Mouse (Mus musculus) forebrain, embryonic 15.5 days (tissue): Measurements from ENCODE around the gene Rbm28. TPM values are rescaled to one million over a fixed set of nuclear protein-coding genes. Genes with fewer than 3 reads are reported as not detected.

Experiments
- ATAC-seq: fragments of 200-750 bp; cut with Nextera tagmentation; replicated peaks from 2 replicates; pipeline ENCODE4 v1.8.0; 2017; ENCODE audit warnings: mild to moderate bottlenecking, moderate TSS enrichment, moderate library complexity
- H3K27ac ChIP-seq: fragments of 300-500 bp; sonication (generic); replicated peaks from 2 replicates; pipeline ENCODE4 v1.5.1; 2015; ENCODE audit warnings: mild to moderate bottlenecking, inconsistent platforms
- H3K27me3 ChIP-seq: fragments of 300-500 bp; sonication (generic); 2 replicates; pipeline ENCODE4 v1.6.1; 2015; ENCODE audit warnings: inconsistent platforms
- H3K36me3 ChIP-seq: fragments of 300-500 bp; sonication (generic); 2 replicates; pipeline ENCODE4 v1.6.1; 2015; ENCODE audit warnings: mild to moderate bottlenecking, inconsistent platforms
- H3K4me1 ChIP-seq: fragments of 300-500 bp; sonication (generic); 2 replicates; pipeline ENCODE4 v1.6.1; 2015; ENCODE audit warnings: inconsistent platforms
- H3K4me2 ChIP-seq: fragments of 300-500 bp; sonication (generic); replicated peaks from 2 replicates; pipeline ENCODE4 v1.6.1; 2015; ENCODE audit warnings: mild to moderate bottlenecking, inconsistent platforms
- H3K4me3 ChIP-seq: fragments of 300-500 bp; sonication (generic); 2 replicates; pipeline ENCODE4 v1.5.1; 2015; ENCODE audit warnings: mild to moderate bottlenecking, inconsistent platforms
- H3K9ac ChIP-seq: fragments of 300-500 bp; sonication (generic); replicated peaks from 2 replicates; pipeline ENCODE4 v1.6.1; 2015; ENCODE audit warnings: mild to moderate bottlenecking, inconsistent platforms
- H3K9me3 ChIP-seq: fragments of 300-500 bp; sonication (generic); 2 replicates; pipeline ENCODE4 v1.6.1; 2016; ENCODE audit warnings: inconsistent platforms
- WGBS: fragments of 180-500 bp; shearing (Covaris S2); methylation state at CpG from one replicate; pipeline ENCODE4 v1.1.7; 2015; ENCODE audit warnings: mixed read lengths; 5-methylcytosine and 5-hydroxymethylcytosine counted together
- polyA plus RNA-seq: library from polyadenylated mRNA; unstranded; fragments of >200 nt; fragmentation: Nextera tagmentation; extraction: Ambion mirVana; gene quantifications from 2 replicates; pipeline ENCODE4 v1.2.1, GENCODE M21; 2015

Gene Rbm28
- polyA plus RNA-seq, 1 experiment from 2014 or later: 41.6 TPM

DNA sequence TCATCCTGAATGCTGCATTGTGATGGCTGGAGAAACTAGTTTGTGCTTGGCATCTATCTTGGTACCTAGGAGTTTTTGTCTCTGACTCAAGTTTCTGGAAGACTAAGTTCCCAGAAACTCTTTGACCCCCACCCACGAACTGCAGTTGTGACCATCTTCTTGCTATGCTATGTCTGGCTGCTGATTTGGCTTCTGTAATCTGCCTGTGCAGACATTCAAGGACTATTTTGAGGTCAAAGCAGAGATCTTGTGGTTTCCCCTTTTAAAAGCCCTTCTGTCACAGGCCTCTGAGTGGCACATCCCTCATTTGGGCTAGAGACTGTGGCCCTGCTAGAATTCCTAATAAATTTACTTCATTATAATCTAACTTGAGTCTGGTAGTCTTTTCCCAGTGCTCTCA lies 23.1 kb upstream of the Rbm28 start:
- WGBS: 79% methylated on average over 1 of the region's 1 CpGs
- Histone ChIP-seq H3K27ac (no peak overlapping the region), H3K4me2 (no peak overlapping the region), H3K4me3 (no peak overlapping the region), H3K27me3 (no peaks in the 10 kb centered on the region), H3K4me1 (no peaks in the 10 kb centered on the region), H3K9me3 (no peaks in the 10 kb centered on the region), H3K36me3 (no peaks in the 10 kb centered on the region), H3K9ac (no peak overlapping the region)
- ATAC-seq: no peak

DNA sequence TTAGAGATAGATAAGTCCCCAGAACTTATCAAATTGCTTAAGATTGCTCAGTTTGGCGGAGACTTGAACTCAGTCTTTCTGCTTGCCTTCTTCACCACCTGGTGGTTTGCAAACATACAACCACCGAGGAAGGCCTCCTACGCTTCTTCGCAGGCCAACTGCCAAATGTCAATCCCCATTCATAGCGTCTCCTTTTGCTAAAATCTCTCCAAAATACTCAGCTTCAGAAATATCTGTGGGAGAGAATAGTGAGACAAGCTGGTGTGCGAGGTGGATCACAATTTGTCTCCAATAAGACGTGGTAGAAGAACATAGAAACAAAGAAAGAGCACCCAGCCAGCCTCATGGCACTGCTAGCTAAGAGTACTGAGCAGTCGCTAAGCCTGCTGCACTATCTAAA lies 15.0 kb upstream of the Rbm28 start:
- H3K4me1 ChIP-seq: peaks cover 9% of the 10 kb centered on the region; the same call in 1 of the 2 replicates
- peaks cover 19% of the 10 kb centered on the region for H3K27me3 ChIP-seq
- peak overlapping the region; percentile 87; the same call in 1 of the 2 replicates for H3K27ac ChIP-seq
- H3K9me3 ChIP-seq: no peaks in the 10 kb centered on the region
- H3K9ac ChIP-seq: peak overlapping the region; percentile 73
- no peaks in the 10 kb centered on the region for H3K36me3 ChIP-seq
- H3K4me3 ChIP-seq: peak overlapping the region; percentile 63
- WGBS: 45% methylated on average over 8 of the region's 8 CpGs
- ATAC-seq: no peak
- H3K4me2 ChIP-seq: peak overlapping the region; percentile 88

DNA sequence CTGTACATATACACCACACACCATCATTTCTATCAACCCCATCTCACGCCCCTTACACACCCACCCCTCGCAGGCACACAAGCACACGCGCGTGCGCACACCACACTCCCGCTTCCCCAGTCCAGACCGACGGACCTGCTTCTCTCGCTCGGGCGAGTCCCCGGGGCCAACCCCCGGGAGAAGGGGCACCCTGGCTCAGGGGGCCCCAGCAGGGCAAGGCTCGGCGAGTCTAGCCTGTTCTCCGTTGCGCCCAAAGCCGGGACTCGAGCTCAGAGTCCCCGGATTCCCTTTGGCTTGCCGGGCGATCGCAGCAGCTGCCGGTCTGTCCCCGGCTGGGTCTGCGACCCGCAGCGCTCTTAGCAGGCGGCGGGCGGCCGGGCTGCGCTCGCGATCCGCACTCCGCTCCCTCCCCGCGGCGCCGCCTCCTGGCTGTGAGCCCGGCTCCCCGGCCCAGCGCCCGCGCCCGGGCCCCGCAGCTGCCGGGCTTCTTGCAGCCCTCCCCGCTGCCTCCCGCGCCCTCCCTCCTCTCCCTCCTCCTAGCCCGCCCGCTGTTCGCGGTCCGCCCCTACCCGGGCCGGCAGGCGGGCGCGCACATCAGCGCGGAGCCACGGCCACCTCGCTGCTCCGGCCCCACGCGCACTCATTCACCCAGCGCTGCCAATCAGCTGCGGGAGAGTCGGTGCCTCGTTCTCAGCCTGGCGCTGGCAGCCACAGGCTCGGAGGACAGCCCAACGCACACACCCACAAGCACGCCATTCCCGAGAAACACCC lies 14.3 kb upstream of the Rbm28 start, which contains the start of gene Prrt4:
Gene Prrt4 (minus strand): TSS at position 697 of the 771 bp plus-strand sequence.
- Histone ChIP-seq H3K36me3 (no peaks in the 10 kb centered on the region), H3K9me3 (no peaks in the 10 kb centered on the region), H3K27me3 (peaks cover 25% of the 10 kb centered on the region), H3K4me1 (peaks cover 9% of the 10 kb centered on the region; the same call in 1 of the 2 replicates), H3K27ac (peak within 1 kb of the TSS; percentile 87), H3K4me2 (peak within 1 kb of the TSS; percentile 88), H3K9ac (peak within 1 kb of the TSS; percentile 73), H3K4me3 (peak within 1 kb of the TSS; percentile 63)
- under 1% methylated on average over 64 of the region's 79 CpGs for WGBS
- peak; percentile 88 for ATAC-seq

DNA sequence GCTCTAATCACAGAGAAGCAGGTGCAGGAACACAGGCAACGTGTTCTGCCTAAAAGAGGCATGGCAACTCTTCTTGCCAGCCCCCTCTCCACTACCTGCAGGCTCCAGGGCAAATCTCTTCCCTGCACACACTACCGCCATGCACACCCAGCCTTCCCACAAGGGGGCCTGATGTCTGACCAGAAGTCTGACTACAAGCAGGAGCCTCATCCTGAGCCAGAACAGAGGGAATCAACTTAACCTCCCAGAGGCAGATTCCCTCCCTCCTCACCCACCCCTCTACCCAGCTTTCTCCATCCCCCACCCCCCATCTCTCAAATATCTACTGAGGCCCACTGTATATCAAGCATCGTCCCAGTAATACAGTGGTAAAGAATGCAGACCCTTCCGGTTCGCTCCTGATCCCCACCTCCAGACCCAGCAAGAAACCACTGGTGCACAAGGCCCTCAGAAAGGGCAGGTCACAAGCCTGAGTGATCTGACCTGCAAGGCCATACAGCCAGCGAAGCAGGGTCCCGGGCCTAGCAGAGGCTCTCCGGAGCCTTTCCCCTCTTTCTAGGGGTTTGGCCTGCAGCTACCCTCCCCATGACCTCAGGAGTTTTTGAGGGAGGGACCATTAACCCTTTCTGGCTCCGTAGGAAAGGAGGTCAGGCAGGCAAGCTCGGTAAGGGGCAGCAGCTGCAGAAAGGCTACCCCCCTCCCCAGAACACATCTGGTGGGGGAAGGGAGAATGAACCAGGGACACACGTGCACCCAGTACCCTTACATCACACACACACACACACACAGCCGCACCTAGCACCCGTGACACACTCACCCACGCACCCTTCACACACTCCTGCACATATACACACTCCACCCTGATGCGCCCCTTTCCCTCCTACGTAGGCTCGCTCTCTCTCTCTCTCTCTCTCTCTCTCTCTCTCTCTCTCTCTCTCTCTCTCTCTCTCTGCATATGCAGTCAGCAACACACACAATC lies 13.4 kb upstream of the Rbm28 start:
- WGBS: 18% methylated on average over 16 of the region's 17 CpGs
- Histone ChIP-seq H3K27ac (peak overlapping the region; percentile 87), H3K4me3 (peak overlapping the region; percentile 63), H3K9ac (peak overlapping the region; percentile 20; the same call in 1 of the 2 replicates), H3K36me3 (no peaks in the 10 kb centered on the region), H3K27me3 (peaks cover 31% of the 10 kb centered on the region), H3K9me3 (no peaks in the 10 kb centered on the region), H3K4me2 (peak overlapping the region; percentile 88), H3K4me1 (peaks cover 9% of the 10 kb centered on the region; the same call in 1 of the 2 replicates)
- ATAC-seq: peak; percentile 77

DNA sequence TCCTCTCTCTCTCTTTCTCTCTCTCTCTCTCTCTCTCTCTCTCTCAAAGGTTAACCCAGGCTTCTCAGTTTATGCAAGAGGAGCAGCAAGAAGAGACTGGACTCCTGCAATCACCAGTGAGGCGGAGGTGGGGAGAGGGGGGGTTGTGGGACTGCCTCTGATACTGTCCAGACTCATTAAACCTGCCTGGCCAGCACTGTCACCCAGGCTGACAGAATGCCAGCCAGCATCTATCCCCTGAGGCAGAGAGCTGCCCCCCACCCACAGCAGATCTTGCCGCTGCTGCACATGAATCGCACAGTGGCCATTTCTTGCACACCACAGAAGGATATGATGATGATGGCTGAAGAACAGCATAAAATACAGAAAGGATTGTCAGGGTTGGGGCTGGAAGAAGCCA lies 10.3 kb upstream of the Rbm28 start:
- WGBS: 84% methylated on average over 3 of the region's 3 CpGs
- ATAC-seq: no peak
- H3K27me3 ChIP-seq: peaks cover 41% of the 10 kb centered on the region

DNA sequence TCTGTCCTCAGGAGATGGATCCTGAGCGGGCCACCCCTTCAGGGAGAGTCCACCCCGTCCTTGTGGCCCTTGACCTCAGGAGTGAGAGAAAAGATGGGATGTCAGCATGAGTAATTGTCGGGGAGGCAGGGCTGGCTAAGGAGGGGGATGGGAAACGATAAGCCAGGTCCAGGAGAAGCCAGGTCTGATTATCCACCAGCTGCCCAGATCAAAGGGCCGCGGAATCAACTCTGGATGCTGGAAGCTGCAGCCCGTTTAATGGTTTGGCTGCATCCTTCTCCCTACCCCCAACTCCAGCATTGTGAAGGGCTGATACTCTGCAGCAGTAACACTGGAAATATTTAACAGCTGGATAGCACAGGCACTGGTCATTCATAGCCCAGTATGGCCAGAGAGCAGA lies 9.6 kb upstream of the Rbm28 start:
- Histone ChIP-seq H3K36me3 (no peaks in the 10 kb centered on the region), H3K9me3 (no peaks in the 10 kb centered on the region), H3K4me3 (no peak overlapping the region), H3K4me2 (no peak overlapping the region), H3K4me1 (peaks cover 23% of the 10 kb centered on the region), H3K9ac (no peak overlapping the region), H3K27me3 (peaks cover 48% of the 10 kb centered on the region), H3K27ac (no peak overlapping the region)
- 31% methylated on average over 7 of the region's 7 CpGs for WGBS
- no peak for ATAC-seq

More for the DNA sequence above, 10.3 kb upstream of the Rbm28 start:
- H3K4me2 ChIP-seq: no peak overlapping the region
- H3K4me1 ChIP-seq: peaks cover 24% of the 10 kb centered on the region
- no peaks in the 10 kb centered on the region for H3K9me3 ChIP-seq
- H3K4me3 ChIP-seq: no peak overlapping the region
- H3K9ac ChIP-seq: no peak overlapping the region
- H3K36me3 ChIP-seq: no peaks in the 10 kb centered on the region
- H3K27ac ChIP-seq: no peak overlapping the region

DNA sequence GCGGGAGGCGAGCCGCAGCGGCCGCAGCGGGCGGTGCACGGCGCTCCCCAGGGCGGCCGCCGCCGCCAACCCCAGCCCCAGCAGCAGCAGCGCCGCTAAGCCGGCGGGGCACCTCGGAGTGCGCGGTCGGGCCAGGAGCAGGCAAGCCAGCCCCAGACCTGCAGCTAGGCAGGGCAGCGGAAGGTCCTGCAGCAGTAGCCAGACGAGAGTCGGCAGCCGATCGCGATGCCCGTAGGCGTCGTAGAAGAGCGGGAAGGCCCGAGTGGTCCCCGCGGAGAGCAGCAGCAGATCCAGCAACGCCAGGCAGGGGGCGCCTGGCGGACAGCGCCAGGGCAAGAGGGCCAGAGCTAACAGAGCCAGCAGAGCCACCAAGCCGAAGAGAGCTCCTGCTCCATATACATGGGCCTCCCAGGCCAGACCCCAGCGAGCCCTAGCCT lies 6.2 kb upstream of the Rbm28 start:
- Histone ChIP-seq H3K4me3 (peak overlapping the region; percentile 53), H3K4me2 (peak overlapping the region; percentile 99), H3K9ac (peak overlapping the region; percentile 68), H3K36me3 (no peaks in the 10 kb centered on the region), H3K27me3 (peaks cover 63% of the 10 kb centered on the region), H3K27ac (no peak overlapping the region), H3K4me1 (peaks cover 21% of the 10 kb centered on the region), H3K9me3 (no peaks in the 10 kb centered on the region)
- WGBS: 2% methylated on average over 39 of the region's 40 CpGs
- ATAC-seq: peak; percentile 78

DNA sequence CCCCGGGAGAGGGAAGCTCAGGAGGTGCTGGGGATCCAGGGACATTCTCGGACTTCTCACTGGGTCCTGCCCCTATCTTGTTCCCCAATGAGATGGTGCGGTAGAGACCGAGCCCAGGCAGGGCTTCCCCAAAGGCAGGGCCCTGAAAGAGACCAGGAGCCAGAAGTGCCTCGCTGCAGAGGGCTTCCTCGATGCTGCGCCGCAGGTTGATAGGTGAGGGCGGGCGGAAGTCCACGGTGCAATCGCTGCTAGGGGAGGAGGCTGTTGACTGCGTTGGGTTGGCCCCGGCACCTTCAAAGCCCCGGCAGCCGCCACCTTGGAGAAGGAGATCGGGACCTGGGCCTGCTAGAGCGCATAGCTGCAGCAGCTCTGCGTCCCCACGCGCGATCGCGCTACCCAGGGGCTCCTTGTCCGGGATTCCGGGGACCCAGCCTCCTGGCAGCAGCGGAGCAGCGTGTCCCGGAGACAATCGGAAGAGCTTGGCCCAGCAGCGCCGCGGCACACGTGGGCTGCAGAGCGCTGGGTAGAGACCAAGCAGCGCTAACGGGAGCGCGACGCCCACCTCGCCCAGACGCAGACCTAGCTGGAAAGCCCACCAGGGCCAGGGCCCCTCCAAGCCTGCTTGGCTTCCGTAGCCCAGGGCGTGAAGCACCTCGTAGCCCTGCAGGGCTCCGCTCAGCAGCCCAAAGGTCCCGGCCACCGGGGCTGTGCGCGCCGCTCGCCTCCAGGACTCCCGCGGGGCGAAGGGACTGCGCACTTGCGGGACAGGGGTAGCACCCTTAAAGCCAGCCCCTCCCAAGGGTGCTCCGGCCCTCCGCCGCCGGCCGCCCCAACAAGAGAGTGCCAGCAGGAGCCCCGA lies 5.5 kb upstream of the Rbm28 start:
- H3K4me2 ChIP-seq: peak overlapping the region; percentile 99
- peaks cover 60% of the 10 kb centered on the region for H3K27me3 ChIP-seq
- H3K36me3 ChIP-seq: no peaks in the 10 kb centered on the region
- peaks cover 21% of the 10 kb centered on the region for H3K4me1 ChIP-seq
- peak overlapping the region; percentile 53 for H3K4me3 ChIP-seq
- ATAC-seq: peak; percentile 68
- under 1% methylated on average over 63 of the region's 63 CpGs for WGBS
- no peaks in the 10 kb centered on the region for H3K9me3 ChIP-seq
- no peak overlapping the region for H3K27ac ChIP-seq
- H3K9ac ChIP-seq: peak overlapping the region; percentile 68

DNA sequence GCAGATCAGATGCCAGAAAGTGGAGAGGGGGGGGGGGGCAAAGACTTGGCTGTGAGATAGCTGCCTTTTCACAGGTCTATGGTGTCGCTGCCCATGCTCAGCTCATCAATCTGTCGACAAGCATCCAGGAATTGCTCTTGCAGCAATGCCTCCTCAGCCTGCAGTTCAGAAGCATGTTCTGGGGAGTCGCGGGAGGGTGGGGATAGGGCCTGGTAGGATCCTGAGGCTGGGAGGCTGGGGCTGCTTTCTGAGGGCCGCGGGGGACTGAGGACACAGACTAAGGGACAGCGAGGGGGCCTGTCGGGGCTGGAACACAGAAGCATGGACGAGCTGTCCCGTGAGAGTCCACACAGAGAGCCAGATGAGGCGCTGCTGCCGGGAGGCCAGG lies 4.9 kb upstream of the Rbm28 start:
- no peaks in the 10 kb centered on the region for H3K9me3 ChIP-seq
- peak overlapping the region; percentile 68; the same call in 1 of the 2 replicates for H3K9ac ChIP-seq
- H3K4me3 ChIP-seq: peak overlapping the region; percentile 53
- peaks cover 21% of the 10 kb centered on the region for H3K4me1 ChIP-seq
- 5% methylated on average over 12 of the region's 12 CpGs for WGBS
- H3K27me3 ChIP-seq: peaks cover 54% of the 10 kb centered on the region
- ATAC-seq: peak; percentile 2; the same call in 1 of the 2 replicates
- H3K27ac ChIP-seq: no peak overlapping the region
- H3K36me3 ChIP-seq: no peaks in the 10 kb centered on the region
- H3K4me2 ChIP-seq: peak overlapping the region; percentile 99

DNA sequence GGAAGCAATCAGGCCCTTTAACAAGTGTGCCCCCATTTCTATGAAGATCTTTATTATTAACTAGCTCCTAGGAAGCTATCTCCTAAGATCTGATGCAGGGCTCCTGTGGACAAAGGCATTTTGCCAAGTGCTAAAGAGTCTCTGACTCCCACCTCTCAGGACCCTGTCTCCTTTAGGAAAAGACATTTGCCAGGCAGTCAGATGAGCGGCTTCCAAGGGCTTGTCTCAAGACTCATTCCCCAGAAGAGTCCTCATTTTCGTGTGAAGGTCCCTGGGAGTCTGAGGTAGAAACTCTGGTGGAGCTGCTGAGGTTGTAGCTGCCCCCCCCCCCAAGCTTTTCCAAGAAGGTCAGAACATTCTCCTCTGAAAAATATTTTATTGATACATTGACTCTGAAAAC lies 4.1 kb upstream of the Rbm28 start:
- peaks cover 47% of the 10 kb centered on the region for H3K27me3 ChIP-seq
- no peak overlapping the region for H3K27ac ChIP-seq
- H3K4me3 ChIP-seq: no peak overlapping the region
- H3K4me1 ChIP-seq: peaks cover 23% of the 10 kb centered on the region
- H3K36me3 ChIP-seq: no peaks in the 10 kb centered on the region
- 57% methylated on average over 2 of the region's 2 CpGs for WGBS
- no peak overlapping the region for H3K4me2 ChIP-seq
- no peak overlapping the region for H3K9ac ChIP-seq
- ATAC-seq: no peak
- H3K9me3 ChIP-seq: no peaks in the 10 kb centered on the region

DNA sequence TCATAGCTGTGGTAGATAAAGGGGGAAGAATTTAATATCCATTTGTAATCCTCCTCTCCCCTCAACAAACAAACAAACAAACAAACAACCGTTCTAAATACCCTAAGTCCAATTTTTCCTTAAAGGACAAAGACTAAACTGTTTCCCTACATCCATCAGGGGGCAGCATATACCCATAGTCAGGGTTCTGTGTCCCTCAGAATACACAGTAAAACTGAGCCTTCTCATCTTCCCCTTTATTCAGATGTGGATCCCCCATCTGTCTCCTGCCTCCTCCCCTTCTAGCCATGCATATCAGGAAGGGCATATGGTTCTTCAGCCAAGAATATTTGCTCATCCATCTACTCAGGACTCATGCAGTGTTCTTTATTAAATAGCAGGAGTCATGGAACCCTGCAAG lies 1.4 kb upstream of the Rbm28 start:
- ATAC-seq: no peak
- no peak overlapping the region for H3K27ac ChIP-seq
- peaks cover 27% of the 10 kb centered on the region for H3K4me1 ChIP-seq
- H3K27me3 ChIP-seq: peaks cover 32% of the 10 kb centered on the region
- WGBS: 13% methylated on average over 1 of the region's 1 CpGs
- no peak overlapping the region for H3K9ac ChIP-seq
- no peak overlapping the region for H3K4me2 ChIP-seq
- no peaks in the 10 kb centered on the region for H3K9me3 ChIP-seq
- H3K4me3 ChIP-seq: no peak overlapping the region
- no peaks in the 10 kb centered on the region for H3K36me3 ChIP-seq
